Mouse (Mus musculus) heart, embryonic 13.5 days (tissue): ENCODE measurements at regions not wholly inside any gene's neighbourhood (a gene's known extent, or its start where the extent isn't known, plus 50 kb on each side); places are given as distances from the start of the nearest gene placed in this dataset.

Experiments
- ATAC-seq: fragments of 200-750 bp; cut with Nextera tagmentation; 2 replicates; pipeline ENCODE4 v1.8.0; 2017; ENCODE audit warnings: moderate TSS enrichment; ENCODE audit not compliant: insufficient number of reproducible peaks, low FRiP score, low TSS enrichment; ENCODE audit errors: extremely low read depth
- H3K27ac ChIP-seq: fragments of 300-500 bp; sonication (generic); replicated peaks from 2 replicates; pipeline ENCODE4 v1.5.1; 2015; ENCODE audit warnings: moderate library complexity, mild to moderate bottlenecking, inconsistent platforms
- H3K27me3 ChIP-seq: fragments of 300-500 bp; sonication (generic); replicated peaks from 2 replicates; pipeline ENCODE4 v1.6.1; 2015; ENCODE audit warnings: mild to moderate bottlenecking, inconsistent platforms
- H3K36me3 ChIP-seq: fragments of 300-500 bp; sonication (generic); 2 replicates; pipeline ENCODE4 v1.6.1; 2015; ENCODE audit warnings: mild to moderate bottlenecking, inconsistent platforms
- H3K4me1 ChIP-seq: fragments of 300-500 bp; sonication (generic); 2 replicates; pipeline ENCODE4 v1.6.1; 2015; ENCODE audit warnings: inconsistent platforms
- H3K4me2 ChIP-seq: fragments of 300-500 bp; sonication (generic); 2 replicates; pipeline ENCODE4 v1.6.1; 2015; ENCODE audit warnings: inconsistent platforms, mild to moderate bottlenecking, moderate library complexity
- H3K4me3 ChIP-seq: fragments of 300-500 bp; sonication (generic); 2 replicates; pipeline ENCODE4 v1.5.1; 2015; ENCODE audit warnings: moderate library complexity, mild to moderate bottlenecking, inconsistent platforms
- H3K9ac ChIP-seq: fragments of 300-500 bp; sonication (generic); 2 replicates; pipeline ENCODE4 v1.6.1; 2015; ENCODE audit warnings: inconsistent platforms, mild to moderate bottlenecking, moderate library complexity
- H3K9me3 ChIP-seq: fragments of 300-500 bp; sonication (generic); 2 replicates; pipeline ENCODE4 v1.6.1; 2016; ENCODE audit warnings: inconsistent platforms
- WGBS: fragments of 180-500 bp; shearing (Covaris S2); methylation state at CpG from one replicate; pipeline ENCODE4 v1.1.7; 2015; ENCODE audit warnings: mixed read lengths; 5-methylcytosine and 5-hydroxymethylcytosine counted together

DNA sequence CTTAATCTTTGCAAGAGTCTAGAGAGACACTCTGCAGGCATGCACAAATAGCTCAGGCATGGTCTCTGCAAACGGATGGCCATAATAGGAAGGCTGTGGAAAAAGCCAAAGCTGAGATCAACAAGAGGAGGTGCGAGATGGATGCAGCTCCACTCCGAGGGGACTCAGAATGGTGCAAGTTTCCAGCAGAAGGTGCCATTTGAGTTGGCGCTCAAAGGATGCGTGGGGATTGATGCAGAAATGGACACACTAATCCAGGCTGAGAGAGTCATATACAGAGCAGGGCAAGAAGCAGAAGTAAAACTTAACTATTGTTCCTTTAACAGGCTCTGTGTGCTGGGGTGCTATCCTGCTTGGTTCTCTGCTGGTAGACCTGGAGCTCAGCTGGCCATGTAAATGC is 315.9 kb downstream of the Rnf144a start:
- no peaks in the 10 kb centered on the region for H3K9me3 ChIP-seq
- H3K4me1 ChIP-seq, result no peaks in the 10 kb centered on the region
- no peaks in the 10 kb centered on the region for H3K27me3 ChIP-seq
- H3K9ac ChIP-seq, result no peak overlapping the region
- no peak overlapping the region for H3K4me2 ChIP-seq
- H3K27ac ChIP-seq, result no peak overlapping the region
- WGBS, result 68% methylated on average over 5 of the region's 5 CpGs
- no peak for ATAC-seq
- H3K4me3 ChIP-seq, result no peak overlapping the region
- H3K36me3 ChIP-seq, result no peaks in the 10 kb centered on the region

DNA sequence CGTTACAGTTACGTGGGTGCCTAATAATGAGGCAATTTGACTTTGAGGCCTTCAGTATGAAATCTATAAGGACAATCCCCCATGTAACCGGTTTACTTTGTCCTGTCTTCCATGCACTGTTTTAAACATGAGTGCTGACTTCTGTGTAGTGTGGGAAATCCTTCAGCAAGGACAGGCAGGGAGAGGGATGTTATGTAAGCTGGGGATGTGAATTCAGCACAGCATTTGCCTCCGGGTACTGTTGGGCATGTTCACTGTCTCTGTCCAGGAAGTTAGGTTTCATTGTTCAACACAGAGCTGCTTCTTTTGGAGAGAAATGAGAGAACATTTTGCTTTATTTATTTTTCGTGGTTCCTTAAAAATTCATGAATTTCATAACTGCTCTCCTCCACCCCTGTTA is 322.7 kb downstream of the Rnf144a start:
- H3K27ac ChIP-seq, result no peak overlapping the region
- 66% methylated on average over 5 of the region's 5 CpGs for WGBS
- no peaks in the 10 kb centered on the region for H3K27me3 ChIP-seq

DNA sequence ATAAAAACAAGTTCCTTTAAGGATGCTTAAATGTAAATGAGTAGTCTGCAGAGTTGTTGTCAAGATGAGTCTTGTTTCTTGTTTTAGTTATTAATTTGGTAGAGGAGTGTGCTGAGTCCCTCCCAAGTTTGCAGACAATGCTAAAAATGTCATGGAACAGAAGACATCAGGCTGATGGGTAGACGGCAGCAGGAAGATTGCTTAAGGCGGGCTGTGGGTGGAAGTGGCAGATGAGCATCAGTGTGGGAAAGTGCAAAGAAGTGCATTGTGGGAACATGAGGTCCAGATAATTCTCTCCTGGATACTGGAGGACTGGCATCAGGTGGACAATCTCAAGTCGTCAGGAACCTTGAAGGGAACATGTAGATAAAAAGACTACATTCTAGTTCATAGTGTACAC is 323.2 kb downstream of the Rnf144a start:
- ATAC-seq, result no peak
- H3K4me2 ChIP-seq, result no peak overlapping the region
- H3K27ac ChIP-seq, result no peak overlapping the region
- no peaks in the 10 kb centered on the region for H3K27me3 ChIP-seq
- no peaks in the 10 kb centered on the region for H3K36me3 ChIP-seq
- no peaks in the 10 kb centered on the region for H3K4me1 ChIP-seq
- 58% methylated on average over 3 of the region's 3 CpGs for WGBS
- H3K9me3 ChIP-seq, result no peaks in the 10 kb centered on the region
- H3K9ac ChIP-seq, result no peak overlapping the region
- H3K4me3 ChIP-seq, result no peak overlapping the region

More for the DNA sequence above, 322.7 kb downstream of the Rnf144a start:
- H3K4me1 ChIP-seq, result no peaks in the 10 kb centered on the region
- no peak overlapping the region for H3K4me3 ChIP-seq
- H3K9ac ChIP-seq, result no peak overlapping the region
- H3K4me2 ChIP-seq, result no peak overlapping the region
- H3K36me3 ChIP-seq, result no peaks in the 10 kb centered on the region
- no peaks in the 10 kb centered on the region for H3K9me3 ChIP-seq
- no peak for ATAC-seq

DNA sequence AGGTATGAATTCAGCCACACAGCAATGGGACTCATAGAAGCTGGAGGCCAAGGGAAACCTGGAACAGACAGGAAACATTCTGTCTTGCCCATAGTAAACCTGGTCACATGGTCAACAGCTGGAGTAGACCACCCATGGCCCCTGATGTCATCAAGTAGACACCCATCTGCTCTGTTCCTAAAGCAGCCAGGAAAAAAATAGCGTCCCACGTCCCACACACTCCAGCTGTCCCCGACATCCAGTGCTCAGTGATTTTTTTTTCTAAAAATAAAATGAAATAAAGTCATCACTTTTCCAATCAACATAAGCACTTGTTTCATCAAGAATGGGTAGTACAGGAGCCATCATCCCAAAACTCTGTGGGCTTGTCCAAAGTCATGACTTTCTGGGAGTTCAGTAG is 326.7 kb downstream of the Rnf144a start:
- Histone ChIP-seq H3K27ac (no peak overlapping the region), H3K4me3 (no peak overlapping the region), H3K9me3 (no peaks in the 10 kb centered on the region), H3K4me1 (no peaks in the 10 kb centered on the region), H3K9ac (no peak overlapping the region), H3K36me3 (no peaks in the 10 kb centered on the region), H3K4me2 (no peak overlapping the region), H3K27me3 (no peaks in the 10 kb centered on the region)
- ATAC-seq, result no peak
- WGBS, result 62% methylated on average over 3 of the region's 3 CpGs

DNA sequence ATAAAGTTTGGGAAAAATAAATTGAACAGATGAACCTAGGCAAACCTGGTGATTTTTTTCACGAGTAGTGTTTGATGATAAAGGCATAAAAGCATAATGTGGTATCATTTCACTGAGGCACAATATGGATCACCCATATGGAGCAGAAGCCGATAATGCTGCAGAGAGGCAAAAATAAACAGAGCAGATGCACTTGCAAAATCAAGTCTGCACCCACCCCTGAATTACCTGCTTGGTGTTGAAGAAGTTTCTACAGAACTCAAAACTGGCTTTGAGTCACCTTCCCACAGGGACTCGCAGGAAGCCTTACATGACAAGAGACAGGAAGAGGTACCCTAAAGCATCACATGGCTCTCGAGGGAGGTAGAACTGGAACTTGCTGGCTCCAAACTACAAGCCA is 328.1 kb downstream of the Rnf144a start:
- ATAC-seq, result no peak
- H3K36me3 ChIP-seq, result no peaks in the 10 kb centered on the region
- H3K27me3 ChIP-seq, result no peaks in the 10 kb centered on the region
- no peak overlapping the region for H3K9ac ChIP-seq
- H3K4me1 ChIP-seq, result no peaks in the 10 kb centered on the region
- no peaks in the 10 kb centered on the region for H3K9me3 ChIP-seq
- no peak overlapping the region for H3K4me2 ChIP-seq
- 73% methylated on average over 4 of the region's 4 CpGs for WGBS
- H3K27ac ChIP-seq, result no peak overlapping the region
- no peak overlapping the region for H3K4me3 ChIP-seq

DNA sequence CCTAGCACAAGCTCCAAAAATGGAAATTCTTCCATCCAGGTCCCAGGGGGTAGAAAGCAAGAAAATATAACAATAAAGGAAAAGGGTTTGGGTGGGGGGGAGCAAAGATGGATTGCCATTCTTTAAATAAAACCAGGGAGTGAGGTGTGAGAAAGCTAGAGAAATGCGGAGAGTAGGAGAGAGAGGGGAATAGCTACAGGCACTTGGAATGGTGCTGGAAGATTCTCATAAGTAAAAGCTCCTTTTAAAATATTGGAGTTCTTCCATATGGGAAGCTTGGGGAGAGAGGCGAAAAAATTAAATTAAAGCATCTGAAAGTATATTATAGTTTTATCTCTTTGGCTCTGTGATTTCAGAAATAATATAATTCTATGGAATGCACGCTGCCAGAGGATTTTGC is 328.6 kb downstream of the Rnf144a start:
- Histone ChIP-seq H3K4me2 (no peak overlapping the region), H3K4me1 (no peaks in the 10 kb centered on the region), H3K27ac (no peak overlapping the region), H3K9me3 (no peaks in the 10 kb centered on the region), H3K27me3 (no peaks in the 10 kb centered on the region), H3K4me3 (no peak overlapping the region), H3K9ac (no peak overlapping the region), H3K36me3 (no peaks in the 10 kb centered on the region)
- 83% methylated on average over 3 of the region's 3 CpGs for WGBS
- no peak for ATAC-seq

DNA sequence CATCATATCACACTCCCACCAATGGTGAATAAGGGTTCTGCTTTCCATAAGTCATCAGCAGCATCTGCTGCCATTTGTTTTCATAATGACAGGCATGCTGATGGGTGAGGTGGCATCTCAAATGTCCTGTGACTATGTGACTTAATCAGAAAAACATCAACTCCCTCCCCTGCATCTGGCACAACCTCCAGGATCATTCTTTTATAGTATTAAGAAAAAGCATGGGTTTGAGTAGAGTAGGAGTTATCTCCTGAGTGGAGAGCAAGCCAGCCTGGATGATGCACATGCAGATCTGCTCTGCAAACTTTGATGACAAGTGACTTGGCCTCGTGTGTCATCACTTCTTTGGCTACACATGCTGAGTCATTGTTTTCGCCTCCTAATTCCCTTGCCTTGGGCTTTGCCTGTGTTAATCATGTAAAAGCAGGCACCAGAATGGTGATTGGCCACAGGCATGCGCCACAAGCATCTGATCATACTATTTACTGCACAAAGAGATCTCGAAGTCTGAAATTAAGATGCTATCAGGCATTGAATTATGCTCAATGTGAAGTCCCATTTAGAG is 335.9 kb downstream of the Rnf144a start:
- no peak overlapping the region for H3K27ac ChIP-seq
- H3K9me3 ChIP-seq, result no peaks in the 10 kb centered on the region
- H3K27me3 ChIP-seq, result peaks cover 6% of the 10 kb centered on the region
- H3K36me3 ChIP-seq, result no peaks in the 10 kb centered on the region
- no peak for ATAC-seq
- WGBS, result 58% methylated on average over 4 of the region's 4 CpGs
- no peak overlapping the region for H3K4me2 ChIP-seq
- no peak overlapping the region for H3K4me3 ChIP-seq
- H3K4me1 ChIP-seq, result no peaks in the 10 kb centered on the region
- no peak overlapping the region for H3K9ac ChIP-seq

DNA sequence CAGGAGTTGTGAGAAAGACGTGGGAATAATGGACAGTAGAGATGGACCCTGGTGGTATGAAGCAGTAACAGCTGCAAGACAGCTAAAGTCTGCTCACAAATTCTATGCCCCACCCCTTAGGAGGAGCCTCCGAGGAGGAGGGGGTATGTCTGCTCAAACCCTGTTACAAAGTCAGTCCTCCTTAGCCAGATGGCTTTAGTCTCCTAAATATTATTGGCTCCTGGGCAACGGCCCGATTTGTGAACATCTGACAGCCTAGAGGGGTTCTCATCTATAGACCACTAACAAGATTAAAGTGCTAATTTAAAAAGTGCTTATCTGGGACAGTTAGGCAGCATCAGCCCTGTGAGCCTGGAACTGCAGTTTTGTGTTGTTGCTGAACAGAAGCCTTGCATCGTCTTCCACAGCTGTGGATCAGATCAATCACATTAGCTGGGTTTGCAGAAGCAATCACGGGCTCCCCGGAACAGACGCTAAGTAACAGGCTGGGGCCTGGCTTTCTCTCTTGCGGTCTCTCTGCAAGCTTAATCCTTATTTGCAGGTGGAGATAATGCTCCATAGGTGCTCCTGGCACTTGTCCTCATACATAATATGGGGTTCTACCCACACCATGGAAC is 339.3 kb downstream of the Rnf144a start:
- WGBS, result 33% methylated on average over 9 of the region's 9 CpGs

DNA sequence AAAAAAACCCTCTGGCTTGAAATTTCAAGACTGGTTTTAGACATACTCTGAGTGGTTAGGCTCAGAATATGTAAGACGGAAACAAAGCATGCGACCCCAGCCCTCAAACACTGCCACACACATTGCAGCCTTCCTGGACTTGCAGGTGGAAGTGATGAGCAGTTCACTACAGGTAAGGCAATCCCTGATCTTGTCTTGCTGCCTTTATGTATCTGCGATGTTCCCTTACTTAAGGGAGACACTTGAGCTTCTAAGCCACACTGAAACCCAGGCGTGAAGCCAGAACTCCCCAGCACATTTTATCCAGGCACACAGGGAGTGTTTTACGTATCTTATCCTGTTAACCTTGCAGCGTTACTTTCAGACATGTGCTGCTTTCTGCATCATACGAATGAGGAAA is 342.9 kb downstream of the Rnf144a start:
- no peaks in the 10 kb centered on the region for H3K9me3 ChIP-seq
- no peak for ATAC-seq
- H3K27ac ChIP-seq, result no peak overlapping the region
- H3K9ac ChIP-seq, result no peak overlapping the region
- H3K4me2 ChIP-seq, result no peak overlapping the region
- no peaks in the 10 kb centered on the region for H3K36me3 ChIP-seq
- WGBS, result 76% methylated on average over 7 of the region's 7 CpGs
- peaks cover 22% of the 10 kb centered on the region for H3K27me3 ChIP-seq
- H3K4me3 ChIP-seq, result no peak overlapping the region
- peaks cover 8% of the 10 kb centered on the region for H3K4me1 ChIP-seq

More for the DNA sequence above, 339.3 kb downstream of the Rnf144a start:
- Histone ChIP-seq H3K4me2 (no peak overlapping the region), H3K9me3 (no peaks in the 10 kb centered on the region), H3K9ac (no peak overlapping the region), H3K4me1 (no peaks in the 10 kb centered on the region), H3K27me3 (peaks cover 9% of the 10 kb centered on the region), H3K36me3 (no peaks in the 10 kb centered on the region), H3K27ac (no peak overlapping the region), H3K4me3 (no peak overlapping the region)
- ATAC-seq, result no peak

DNA sequence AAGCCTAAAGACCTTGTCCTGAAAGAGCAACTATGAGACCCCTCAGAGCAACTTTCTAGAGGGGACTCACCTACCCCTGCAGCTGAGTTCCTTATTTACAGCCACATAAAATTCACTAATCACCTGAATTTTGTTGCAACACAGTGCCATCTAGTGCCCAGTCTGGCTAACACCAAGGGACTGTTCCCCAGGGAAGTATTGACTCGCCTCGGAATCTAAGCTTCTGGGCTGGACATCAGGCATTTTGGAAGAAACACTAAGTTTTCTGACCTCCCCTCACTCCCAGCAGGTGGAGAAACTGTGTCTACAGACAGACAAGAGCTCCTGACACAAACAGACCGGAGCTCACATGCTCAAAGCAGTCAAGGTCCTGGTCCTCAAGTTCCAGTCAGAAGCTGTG is 343.4 kb downstream of the Rnf144a start:
- H3K27ac ChIP-seq, result no peak overlapping the region
- H3K4me2 ChIP-seq, result no peak overlapping the region
- WGBS, result 13% methylated on average over 3 of the region's 3 CpGs
- H3K4me3 ChIP-seq, result no peak overlapping the region
- no peaks in the 10 kb centered on the region for H3K36me3 ChIP-seq
- H3K9ac ChIP-seq, result peak overlapping the region; percentile 44; the same call in 1 of the 2 replicates
- peaks cover 22% of the 10 kb centered on the region for H3K27me3 ChIP-seq
- H3K9me3 ChIP-seq, result no peaks in the 10 kb centered on the region
- no peak for ATAC-seq
- peaks cover 8% of the 10 kb centered on the region for H3K4me1 ChIP-seq

DNA sequence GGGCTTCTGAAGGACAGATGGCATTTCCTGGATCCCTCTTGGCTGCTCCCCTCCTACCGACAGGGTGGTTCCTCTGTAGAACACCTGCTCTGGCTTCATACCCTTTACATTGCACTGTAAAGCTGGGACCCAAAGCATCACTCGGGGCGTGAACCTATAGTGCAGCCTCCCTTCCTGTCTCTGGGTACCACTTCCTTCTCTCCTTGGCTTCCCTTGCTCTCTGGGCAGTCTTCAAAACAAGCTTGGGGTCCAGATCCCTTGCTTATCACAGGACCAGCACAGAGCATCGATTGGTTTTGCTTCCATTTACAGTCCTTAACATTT is 346.4 kb downstream of the Rnf144a start:
- Histone ChIP-seq H3K27me3 (peaks cover 16% of the 10 kb centered on the region; the same call in 1 of the 2 replicates), H3K9me3 (no peaks in the 10 kb centered on the region), H3K4me1 (peaks cover 8% of the 10 kb centered on the region), H3K4me3 (peak overlapping the region; percentile 27), H3K4me2 (peak overlapping the region; percentile 63), H3K36me3 (no peaks in the 10 kb centered on the region), H3K27ac (no peak overlapping the region), H3K9ac (peak overlapping the region; percentile 12)
- WGBS, result 40% methylated on average over 4 of the region's 4 CpGs
- no peak for ATAC-seq
